Mouse (Mus musculus): Measurements from ENCODE around the gene Fgd5.
"Not testable (repeated sequence)": the region's sequence is repeated elsewhere in the genome, so short reads cannot be mapped to it uniquely, and the experiment has no call there.

Fgd5 gene

GRCm38 (mm10) chr6:91978371-91979300 is at the start of gene Fgd5:
Gene Fgd5 (plus strand): TSS chr6:91978878.
- CTCF ChIA-PET = no interaction called here

DNA sequence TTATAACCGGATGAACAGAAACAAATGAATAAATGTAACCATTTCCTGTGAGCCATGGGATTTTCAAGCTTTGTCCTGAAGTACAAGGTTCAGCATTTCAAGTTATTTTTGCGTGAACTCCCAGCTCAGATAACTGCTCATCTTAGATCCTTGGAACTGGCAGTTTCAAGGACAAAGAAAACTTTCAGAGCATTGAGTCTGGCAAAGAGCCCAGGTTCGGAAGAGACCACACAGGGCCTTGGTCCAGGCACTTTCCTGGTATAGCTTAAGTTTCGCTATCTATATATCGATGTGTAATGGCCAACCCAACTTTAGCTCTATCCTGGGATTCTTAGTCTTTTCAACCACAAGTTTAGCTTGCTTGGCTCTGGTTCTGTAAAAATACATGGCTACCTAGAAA is 47.4 kb upstream of the Fgd5 start:
- CTCF ChIA-PET = no interaction called here

DNA sequence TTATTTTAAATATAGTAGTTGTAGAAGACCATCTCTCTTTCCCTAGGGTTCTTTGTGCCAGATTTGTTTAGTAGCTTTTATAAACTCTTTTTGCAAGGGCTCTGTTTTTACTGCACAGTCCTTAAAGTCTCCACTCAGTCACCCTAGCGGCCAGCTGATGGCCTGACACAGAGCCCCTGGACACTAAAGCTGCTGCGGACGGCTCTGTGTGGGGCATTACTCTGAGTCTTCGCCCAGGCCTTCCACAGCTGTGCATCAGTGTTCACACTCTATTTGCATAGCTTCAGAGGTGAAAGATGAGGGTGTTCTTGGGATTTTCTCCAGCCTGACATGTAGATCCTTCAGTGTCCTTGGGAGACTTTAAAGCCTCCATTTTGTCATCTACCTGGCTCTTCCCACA is 40.2 kb upstream of the Fgd5 start:
- CTCF ChIA-PET = no interaction called here

DNA sequence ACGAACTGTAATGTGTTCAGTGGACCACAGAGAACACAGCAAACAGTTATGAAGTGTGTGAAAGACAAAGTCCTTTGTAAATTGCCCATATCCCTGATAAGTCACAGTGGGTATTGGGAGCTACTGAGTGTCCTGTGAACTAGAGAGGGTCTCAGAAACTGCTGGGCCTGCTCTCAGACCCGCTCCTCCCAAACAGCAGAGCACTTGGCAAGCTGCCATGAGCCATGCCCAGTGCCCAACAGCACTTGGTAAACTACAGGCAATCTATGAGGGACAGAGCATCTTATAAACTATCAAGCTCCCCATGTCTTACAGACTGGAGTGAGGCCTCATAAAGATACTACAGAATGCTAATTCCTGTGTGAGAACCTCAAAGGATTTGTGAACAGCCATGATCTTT is 30.3 kb upstream of the Fgd5 start:
- CTCF ChIA-PET = no interaction called here

GRCm38 (mm10) chr6:91958015-91958414 is 20.7 kb upstream of the Fgd5 start:
- CTCF ChIA-PET = not testable (repeated sequence)

DNA sequence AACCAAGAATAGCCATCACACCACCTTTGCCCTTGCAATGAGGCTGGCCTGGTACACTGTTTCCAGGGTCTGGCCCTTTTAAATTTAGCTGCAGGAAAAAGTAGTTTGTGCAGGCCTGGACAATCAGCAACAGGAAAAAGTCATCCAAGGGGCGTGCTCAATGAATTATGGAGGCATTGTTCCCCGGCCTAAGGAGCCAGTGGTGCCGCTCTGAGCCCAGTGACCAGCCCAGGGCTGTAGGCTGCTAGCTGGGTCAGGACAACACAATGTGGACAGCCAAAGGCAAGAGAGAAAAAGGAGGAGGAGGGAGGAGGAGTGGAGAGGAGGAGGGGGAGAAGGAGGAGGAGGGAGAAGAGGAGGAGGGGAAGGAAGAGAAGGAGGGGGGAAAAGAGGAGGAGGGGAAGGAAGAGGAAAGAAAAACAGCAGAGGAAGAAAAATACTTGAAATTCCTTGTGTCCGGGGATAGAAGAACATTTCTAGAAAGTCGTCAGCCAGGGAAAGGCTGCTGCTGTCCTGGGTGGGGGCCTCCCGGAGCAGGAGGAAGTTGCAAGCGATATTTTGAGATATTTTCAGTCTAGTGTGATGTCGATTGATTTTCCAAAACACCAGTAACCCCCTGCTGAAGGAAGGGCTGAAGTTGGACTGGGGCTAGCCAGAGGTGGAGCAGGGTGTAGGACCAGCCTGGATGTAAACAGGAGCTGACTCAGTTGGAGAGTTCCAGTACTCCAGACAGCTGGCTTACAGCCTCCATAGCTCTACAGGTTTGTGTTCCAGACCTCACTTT is 18.5 kb upstream of the Fgd5 start:
- CTCF ChIA-PET = no interaction called here

GRCm38 (mm10) chr6:91963429-91963828 is 15.2 kb upstream of the Fgd5 start:
- CTCF ChIA-PET = no interaction called here

GRCm38 (mm10) chr6:91965060-91965459 is 13.6 kb upstream of the Fgd5 start:
- CTCF ChIA-PET = no interaction called here

GRCm38 (mm10) chr6:91966006-91966405 is 12.7 kb upstream of the Fgd5 start:
- CTCF ChIA-PET = no interaction called here

DNA sequence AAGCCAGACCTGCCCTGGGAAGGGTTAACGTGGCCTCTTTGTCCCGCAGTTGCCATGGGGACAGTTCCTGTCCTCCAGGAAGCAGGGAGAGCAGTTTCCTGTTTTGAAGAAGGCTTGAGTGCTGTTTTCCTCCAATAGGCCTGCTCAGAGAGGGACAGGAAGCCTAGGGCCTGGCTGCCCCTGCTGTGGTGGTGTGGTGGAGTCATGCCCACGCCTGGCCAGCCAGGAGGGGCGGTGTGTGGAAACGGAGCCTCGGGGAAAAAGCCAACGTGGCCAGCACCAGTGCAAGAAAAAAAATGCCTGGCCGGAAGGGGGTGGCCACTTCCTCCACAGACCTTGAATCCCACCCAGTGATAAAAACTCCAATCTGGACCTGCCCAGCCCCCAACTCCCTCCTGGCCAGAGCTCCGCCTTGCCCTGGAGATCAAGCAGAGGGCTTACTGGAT is 6.5 kb upstream of the Fgd5 start:
- CTCF ChIA-PET = interaction anchor here (0.5 kb wide), 1 partner anchor 252 kb away, joined by 3 read pairs; no protein-coding TSS in a partner anchor

DNA sequence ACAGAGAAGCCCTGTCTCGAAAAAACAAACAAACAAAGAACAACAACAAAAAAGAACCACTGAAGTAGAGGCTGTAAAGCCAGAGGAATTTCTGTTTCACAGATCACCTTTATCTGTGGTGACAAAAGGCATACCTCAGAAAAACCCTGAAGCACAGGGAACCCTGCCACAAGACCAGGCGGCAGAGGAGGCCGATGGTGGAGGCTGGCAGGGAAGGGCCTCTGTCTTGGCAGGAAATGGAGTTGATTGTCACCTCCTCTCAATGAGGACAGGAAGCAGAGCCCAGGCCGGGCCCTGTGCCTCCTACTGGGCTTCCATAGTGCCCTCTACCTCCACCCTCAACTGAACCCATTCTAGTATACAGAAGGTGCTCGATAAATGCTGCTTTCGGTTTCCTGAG is 4.7 kb upstream of the Fgd5 start:
- CTCF ChIA-PET = no interaction called here

- CTCF ChIA-PET = no interaction called here
Observed at GRCm38 (mm10) chr6:91979301-91979996, 771 bp downstream of the Fgd5 start.

GRCm38 (mm10) chr6:91980011-91980410 is 1.3 kb downstream of the Fgd5 start:
- CTCF ChIA-PET = no interaction called here

DNA sequence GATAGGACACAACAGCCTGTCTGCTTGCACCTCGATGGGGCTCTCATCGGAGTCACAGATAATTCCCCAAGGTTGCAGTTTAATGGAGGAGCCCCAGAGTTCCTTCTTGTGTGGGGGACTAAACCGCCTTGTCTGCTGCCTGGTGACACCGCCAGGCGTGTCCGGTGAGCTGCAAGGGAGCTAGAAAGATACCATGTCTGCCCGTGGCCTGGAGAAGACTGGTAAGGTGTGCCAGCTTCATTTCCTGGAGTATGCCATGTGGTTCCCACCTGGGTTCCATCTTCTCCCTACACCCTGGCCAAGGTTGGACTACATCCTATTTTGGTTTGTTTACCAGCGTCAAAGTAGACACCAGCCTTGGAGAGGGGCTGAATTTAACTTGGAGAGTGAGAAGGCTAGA is 11.4 kb downstream of the Fgd5 start:
- CTCF ChIA-PET = interaction anchor here (1.0 kb wide), 1 partner anchor 18 kb away, joined by 3 read pairs; no protein-coding TSS in a partner anchor

DNA sequence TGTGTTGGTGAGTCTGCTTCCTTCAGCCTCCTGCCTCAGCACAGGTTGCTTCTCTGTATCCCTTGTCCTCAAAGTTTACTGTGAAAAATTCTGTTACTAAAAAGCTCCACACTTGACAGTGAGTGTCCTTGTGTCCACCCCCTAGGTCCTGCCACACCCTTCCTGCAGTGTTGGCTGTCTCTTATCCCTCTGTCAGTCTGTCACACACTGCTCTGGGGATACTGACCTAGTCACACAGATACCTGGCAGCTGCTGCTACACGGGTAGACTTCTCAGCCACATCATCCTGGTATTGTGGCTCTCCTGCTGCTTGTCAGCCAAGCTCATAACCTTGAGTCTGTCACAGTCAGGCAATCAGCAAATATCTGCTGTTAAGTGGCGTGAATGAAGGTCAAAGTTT is 14.1 kb downstream of the Fgd5 start:
- CTCF ChIA-PET = interaction anchor here (0.8 kb wide), 1 partner anchor 39 kb away, joined by 13 read pairs; no protein-coding TSS in a partner anchor

GRCm38 (mm10) chr6:91993795-91994505 is 15.3 kb downstream of the Fgd5 start:
- CTCF ChIA-PET = no interaction called here

DNA sequence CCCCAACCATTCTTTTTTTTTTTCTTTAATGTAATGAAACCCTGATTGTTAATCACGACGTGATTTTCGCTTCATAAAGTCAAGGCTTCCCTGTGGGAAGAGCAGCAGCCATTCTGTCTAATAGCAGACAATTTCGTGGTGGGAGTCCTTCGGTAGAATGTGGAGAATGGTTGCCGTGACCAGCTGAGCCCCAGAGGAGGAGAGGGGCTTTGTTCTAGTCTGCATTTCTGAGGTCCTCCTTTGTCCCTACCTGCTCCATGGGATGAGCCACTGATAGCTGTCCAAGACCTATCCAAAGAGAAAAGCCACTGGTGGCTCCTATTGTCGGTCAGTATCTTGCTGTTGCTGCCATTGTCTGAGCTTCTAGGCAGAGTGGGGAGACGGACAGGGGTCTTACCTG is 17.4 kb downstream of the Fgd5 start:
- CTCF ChIA-PET = interaction anchor here (0.6 kb wide), 1 partner anchor 606 kb away, joined by 3 read pairs; no protein-coding TSS in a partner anchor

DNA sequence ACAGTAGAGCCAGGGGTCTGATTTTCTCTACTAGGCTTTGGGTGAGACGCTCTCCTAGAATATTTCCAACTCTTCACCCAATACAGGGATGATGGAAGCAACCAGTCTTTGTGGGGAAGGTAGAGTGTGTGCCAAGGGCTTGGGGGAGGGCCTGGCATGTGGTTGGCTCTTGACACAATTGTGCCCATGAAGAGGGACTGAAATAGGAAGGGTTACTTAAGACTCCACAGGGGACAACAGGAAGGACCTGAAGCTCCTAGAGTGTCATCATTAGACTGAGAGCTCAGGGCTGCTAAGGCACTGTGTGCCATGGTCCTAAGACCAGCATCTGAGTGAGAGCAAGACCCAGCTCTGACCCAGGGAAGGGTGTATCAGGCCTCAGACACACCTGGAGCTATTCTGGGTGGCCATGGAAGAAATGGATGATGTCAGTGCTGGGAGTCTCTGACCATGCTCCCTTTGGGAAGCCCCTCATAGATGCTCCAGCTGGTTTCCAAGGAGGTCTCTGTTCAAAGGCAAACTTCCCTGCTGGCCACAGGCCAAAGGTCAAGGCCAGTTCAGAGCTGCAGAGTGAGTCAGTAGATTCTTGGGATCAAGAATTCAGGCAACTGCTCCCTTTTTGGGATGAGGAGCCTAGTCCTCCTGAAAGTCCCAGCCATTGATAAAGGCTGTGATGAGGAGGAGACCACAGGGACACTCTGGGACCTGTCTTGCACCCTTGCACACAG is 24.0 kb downstream of the Fgd5 start:
- CTCF ChIA-PET = no interaction called here

DNA sequence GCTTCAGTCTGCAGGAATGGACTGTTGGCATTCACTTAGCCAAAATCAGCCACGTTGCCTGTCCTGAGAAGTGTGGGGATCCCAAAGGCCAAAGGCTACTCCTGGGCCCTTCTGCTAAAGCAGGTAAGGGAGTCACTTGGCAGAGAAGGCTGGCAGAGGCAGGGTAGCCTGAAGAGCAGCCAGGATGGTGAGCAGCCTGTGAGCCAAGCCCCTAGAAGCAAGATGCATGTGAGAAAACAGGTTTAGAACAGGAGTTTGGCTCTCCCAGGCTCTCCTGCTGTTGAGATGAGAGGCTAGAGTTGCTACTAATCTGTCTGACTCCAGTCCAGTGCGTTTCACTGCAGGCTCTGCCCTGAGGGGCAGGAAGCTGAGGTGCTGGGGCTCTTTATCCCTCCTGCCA is 25.0 kb downstream of the Fgd5 start:
- CTCF ChIA-PET = no interaction called here

DNA sequence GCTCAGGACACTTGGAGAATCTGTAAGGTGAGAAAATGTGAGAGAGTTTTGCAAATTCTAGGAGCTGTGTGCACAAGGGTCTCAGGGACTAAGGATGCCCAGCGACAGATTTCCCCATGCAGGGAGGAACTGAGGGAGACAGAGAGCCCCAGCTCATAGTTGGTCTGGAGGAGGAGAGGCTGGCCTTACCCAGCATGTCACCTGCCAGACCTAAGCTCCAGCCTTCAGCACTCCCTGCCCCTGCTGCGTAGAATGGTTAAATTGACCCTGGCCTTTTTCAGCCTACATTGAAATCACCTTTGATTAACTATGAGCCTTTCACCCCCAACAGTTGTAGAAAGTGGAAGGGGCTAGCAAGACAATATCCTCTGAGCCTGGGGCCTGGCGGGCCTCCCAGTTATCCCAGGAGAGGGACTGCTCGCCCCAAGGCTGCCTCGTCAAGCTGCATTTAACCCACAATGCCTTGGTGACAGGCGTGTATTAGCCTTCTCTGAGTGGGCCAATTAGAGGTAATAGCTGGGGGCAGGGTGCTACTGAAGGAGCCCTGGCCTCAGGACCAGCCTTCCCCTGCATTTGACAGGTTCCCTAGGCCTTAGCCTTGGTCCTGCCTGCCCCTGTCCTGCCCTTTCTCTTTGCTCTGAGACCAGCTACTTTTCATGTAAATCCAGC is 25.6 kb downstream of the Fgd5 start:
- CTCF ChIA-PET = no interaction called here
